Mouse (Mus musculus) stomach, postnatal 0 days (tissue): ENCODE results near the gene Wscd1. TPM values are rescaled to one million over a fixed set of nuclear protein-coding genes. Genes with fewer than 3 reads are reported as not detected.

Source experiments
- ATAC-seq: fragments of 200-750 bp; cut with Nextera tagmentation; 2 replicates; pipeline ENCODE4 v1.8.0; 2017; ENCODE audit not compliant: low FRiP score, low TSS enrichment
- DNase-seq: peaks from one replicate; pipeline ENCODE4 v3.0.0-alpha.2; 2016; ENCODE audit warnings: low spot score
- H3K27ac ChIP-seq: fragments of 300-500 bp; sonication (generic); replicated peaks from 2 replicates; pipeline ENCODE4 v1.5.1; 2014; ENCODE audit warnings: mild to moderate bottlenecking, control low read depth
- H3K27me3 ChIP-seq: fragments of 300-500 bp; sonication (generic); 2 replicates; pipeline ENCODE4 v1.6.1; 2014; ENCODE audit warnings: low read length; ENCODE audit not compliant: control insufficient read depth, insufficient read depth
- H3K36me3 ChIP-seq: fragments of 300-500 bp; sonication (generic); 2 replicates; pipeline ENCODE4 v1.6.1; 2014; ENCODE audit warnings: low read length, mixed read lengths; ENCODE audit not compliant: control insufficient read depth, insufficient read depth
- H3K4me1 ChIP-seq: fragments of 300-500 bp; sonication (generic); replicated peaks from 2 replicates; pipeline ENCODE4 v1.6.1; 2014; ENCODE audit warnings: antibody characterized with exemption; ENCODE audit not compliant: control insufficient read depth, insufficient read depth
- H3K4me2 ChIP-seq: fragments of 300-500 bp; sonication (generic); replicated peaks from 2 replicates; pipeline ENCODE4 v1.6.1; 2014; ENCODE audit warnings: low read depth, mild to moderate bottlenecking, control low read depth, moderate library complexity
- H3K4me3 ChIP-seq: fragments of 300-500 bp; sonication (generic); 2 replicates; pipeline ENCODE4 v1.5.1; 2014; ENCODE audit warnings: low read depth, low read length, control low read depth
- H3K9ac ChIP-seq: fragments of 300-500 bp; sonication (generic); 2 replicates; pipeline ENCODE4 v1.6.1; 2014; ENCODE audit warnings: mild to moderate bottlenecking, low read length, control low read depth, mixed read lengths
- H3K9me3 ChIP-seq: fragments of 300-500 bp; sonication (generic); 2 replicates; pipeline ENCODE4 v1.6.1; 2016; ENCODE audit warnings: low read length; ENCODE audit not compliant: control insufficient read depth
- CTCF ChIP-seq: IDR thresholded peaks from 2 replicates; pipeline ENCODE4 v1.5.1; 2016; ENCODE audit warnings: antibody characterized with exemption, low read depth, mild to moderate bottlenecking, moderate library complexity
- EP300 ChIP-seq: optimal IDR thresholded peaks from 2 replicates; pipeline ENCODE3; 2016; ENCODE audit warnings: antibody characterized with exemption
- WGBS: fragments of 180-500 bp; shearing (Covaris S2); extraction: QIAGEN DNeasy Blood & Tissue Kit; methylation state at CpG from one replicate; pipeline ENCODE4 v1.1.7; 2014; 5-methylcytosine and 5-hydroxymethylcytosine counted together
- polyA plus RNA-seq: library from polyadenylated mRNA; unstranded; fragments of >200 nt; fragmentation: Nextera tagmentation; extraction: Ambion mirVana; gene quantifications from 2 replicates; pipeline ENCODE4 v1.2.1, GENCODE M21; 2015

The Wscd1 gene
- polyA plus RNA-seq, 1 experiment from 2014 or later: 1.5 TPM

DNA sequence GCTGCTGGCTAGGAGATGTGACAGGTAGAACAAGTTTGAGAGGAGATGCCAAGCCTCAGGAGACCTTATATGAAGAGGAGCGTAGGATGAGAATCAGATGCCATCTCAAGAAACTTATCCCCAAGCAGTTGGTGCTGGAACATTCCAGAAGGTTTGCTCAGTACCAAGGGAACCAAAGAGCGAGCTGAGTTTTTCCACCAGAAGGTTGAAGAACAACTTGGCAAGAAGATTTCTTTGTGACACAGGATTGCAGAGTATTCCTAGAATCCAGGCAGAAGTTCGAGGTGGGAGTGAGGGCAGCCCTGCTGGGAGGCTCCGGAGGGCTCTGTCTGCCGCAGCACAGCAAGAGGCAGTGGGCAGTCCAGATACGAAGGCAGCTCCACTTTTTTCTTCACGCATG is 21.4 kb downstream of the Wscd1 start:
- H3K27me3 ChIP-seq: no peaks in the 10 kb centered on the region
- ATAC-seq (no peak), DNase-seq (no peak)
- 79% methylated on average over 7 of the region's 7 CpGs for WGBS
- no peaks in the 10 kb centered on the region for H3K36me3 ChIP-seq
- H3K27ac ChIP-seq: no peak overlapping the region
- no peak overlapping the region for H3K4me3 ChIP-seq
- TF ChIP-seq EP300 (no peak), CTCF (no peak)
- H3K9me3 ChIP-seq: no peaks in the 10 kb centered on the region
- no peaks in the 10 kb centered on the region for H3K4me1 ChIP-seq
- H3K4me2 ChIP-seq: no peak overlapping the region
- H3K9ac ChIP-seq: no peak overlapping the region

DNA sequence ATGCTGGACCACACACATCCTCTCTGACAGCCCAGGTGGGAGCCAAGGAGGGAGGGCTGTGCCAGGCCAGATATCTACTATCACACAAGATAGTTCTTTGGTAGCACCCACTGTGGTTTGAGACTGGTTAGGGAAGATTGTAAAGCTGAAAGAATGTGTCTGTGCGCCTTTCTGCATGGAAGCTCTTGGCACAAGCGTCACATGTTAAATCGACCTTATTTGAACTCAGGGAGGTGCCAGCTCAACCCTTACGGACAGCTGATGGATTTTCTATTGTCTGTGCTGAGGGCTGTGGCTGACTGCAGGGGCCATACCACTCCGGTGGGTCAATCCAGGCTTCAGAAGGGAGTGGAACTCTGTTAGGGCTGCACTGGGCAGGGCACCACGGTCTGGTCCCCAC is 22.3 kb downstream of the Wscd1 start:
- H3K4me2 ChIP-seq: no peak overlapping the region
- no peak for TF ChIP-seq CTCF
- TF ChIP-seq EP300: no peak
- 53% methylated on average over 6 of the region's 6 CpGs for WGBS
- no peak overlapping the region for H3K27ac ChIP-seq
- no peak overlapping the region for H3K4me3 ChIP-seq
- H3K27me3 ChIP-seq: no peaks in the 10 kb centered on the region
- ATAC-seq (no peak), DNase-seq (no peak)
- no peak overlapping the region for H3K9ac ChIP-seq
- H3K9me3 ChIP-seq: no peaks in the 10 kb centered on the region
- no peaks in the 10 kb centered on the region for H3K4me1 ChIP-seq
- no peaks in the 10 kb centered on the region for H3K36me3 ChIP-seq

DNA sequence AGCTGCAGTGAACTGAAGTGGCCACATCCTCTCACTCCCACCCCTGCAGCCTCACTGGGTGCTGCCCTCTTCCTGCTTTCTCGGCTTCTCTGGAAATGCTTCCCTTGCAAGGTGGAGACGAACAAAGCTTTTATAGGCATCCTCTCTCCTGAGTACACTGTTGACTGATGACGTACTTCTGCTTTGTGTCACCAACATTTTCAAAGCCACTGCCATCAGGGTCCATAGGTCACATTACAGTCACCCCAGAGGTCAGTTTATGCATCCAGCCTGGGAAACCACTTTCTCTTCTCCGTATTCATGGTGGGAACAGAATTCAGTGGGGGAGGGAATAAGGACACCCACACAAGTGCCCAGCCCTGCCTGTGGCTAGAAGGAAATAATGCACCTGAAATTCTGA is 23.1 kb downstream of the Wscd1 start:
- Histone ChIP-seq H3K36me3 (no peaks in the 10 kb centered on the region), H3K27ac (no peak overlapping the region), H3K9ac (no peak overlapping the region), H3K27me3 (no peaks in the 10 kb centered on the region), H3K4me3 (no peak overlapping the region), H3K4me1 (no peaks in the 10 kb centered on the region), H3K4me2 (no peak overlapping the region), H3K9me3 (no peaks in the 10 kb centered on the region)
- ATAC-seq: no peak
- no peak for TF ChIP-seq CTCF
- no peak for TF ChIP-seq EP300
- no peak for DNase-seq
- 6% methylated on average over 4 of the region's 4 CpGs for WGBS

- TF ChIP-seq CTCF (no peak), EP300 (no peak)
- Histone ChIP-seq H3K27ac (no peak overlapping the region), H3K4me2 (no peak overlapping the region), H3K9ac (no peak overlapping the region), H3K4me1 (no peaks in the 10 kb centered on the region), H3K9me3 (no peaks in the 10 kb centered on the region), H3K36me3 (no peaks in the 10 kb centered on the region), H3K4me3 (no peak overlapping the region), H3K27me3 (no peaks in the 10 kb centered on the region)
- no peak for DNase-seq
- ATAC-seq: no peak
- 23% methylated on average over 16 of the region's 16 CpGs for WGBS
These were observed 24.5 kb downstream of the Wscd1 start for GRCm38 (mm10) chr11:71773986-71774767.

DNA sequence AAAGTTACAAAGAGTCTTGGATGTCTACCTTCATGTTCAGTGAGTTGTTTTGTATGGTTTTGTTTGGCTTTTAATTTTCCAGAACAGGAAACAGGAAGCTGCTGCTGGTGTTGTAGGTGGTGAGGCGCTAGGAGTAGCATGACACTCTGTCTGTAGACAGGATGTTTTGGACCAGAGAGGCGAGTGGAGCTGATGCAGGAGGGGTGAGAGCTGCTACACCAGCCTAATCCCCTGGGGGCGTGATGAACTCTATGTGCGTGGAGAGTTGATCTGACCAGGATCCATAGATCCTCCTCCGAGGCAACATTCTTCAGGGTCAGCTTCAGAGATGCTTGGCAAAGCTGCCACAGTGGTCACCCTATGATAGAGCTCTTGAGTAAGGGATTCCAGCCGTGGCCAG is 25.3 kb downstream of the Wscd1 start:
- TF ChIP-seq EP300 (no peak), CTCF (no peak)
- no peaks in the 10 kb centered on the region for H3K9me3 ChIP-seq
- 58% methylated on average over 6 of the region's 6 CpGs for WGBS
- no peak overlapping the region for H3K27ac ChIP-seq
- no peaks in the 10 kb centered on the region for H3K4me1 ChIP-seq
- H3K36me3 ChIP-seq: no peaks in the 10 kb centered on the region
- no peak overlapping the region for H3K4me3 ChIP-seq
- no peak overlapping the region for H3K9ac ChIP-seq
- H3K27me3 ChIP-seq: no peaks in the 10 kb centered on the region
- H3K4me2 ChIP-seq: no peak overlapping the region
- ATAC-seq: no peak
- no peak for DNase-seq

- WGBS: 56% methylated on average over 10 of the region's 10 CpGs
- Histone ChIP-seq H3K36me3 (no peaks in the 10 kb centered on the region), H3K4me1 (no peaks in the 10 kb centered on the region), H3K4me2 (no peak overlapping the region), H3K9me3 (no peaks in the 10 kb centered on the region), H3K4me3 (no peak overlapping the region), H3K27me3 (no peaks in the 10 kb centered on the region), H3K27ac (no peak overlapping the region), H3K9ac (no peak overlapping the region)
- ATAC-seq (0 out of 2 replicates have a peak, but pooled peaks have one; percentile 4), DNase-seq (no peak)
- TF ChIP-seq CTCF (no peak), EP300 (no peak)
These were observed 29.9 kb downstream of the Wscd1 start for GRCm38 (mm10) chr11:71779642-71780041.
